ENCODE assay signal across 27 mouse cellular contexts in the genomic region with DNA sequence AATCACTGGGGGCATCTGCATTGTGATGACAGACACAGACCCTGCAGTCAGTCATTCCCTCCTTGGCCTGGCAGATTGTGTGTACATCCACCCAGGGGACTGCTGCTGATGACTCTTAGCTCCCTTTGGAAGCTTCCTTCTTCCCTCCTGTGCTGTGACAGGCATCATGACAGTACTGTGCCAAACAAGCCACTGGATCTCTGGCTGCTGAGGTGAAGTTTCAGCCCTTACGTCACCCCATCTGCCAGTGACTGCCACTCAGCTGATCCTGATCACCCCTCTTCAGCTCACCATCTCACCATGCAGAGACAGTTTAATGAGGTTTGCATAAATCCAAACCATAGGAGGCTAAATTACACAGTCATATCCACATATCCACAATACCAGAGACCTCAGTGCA.
A peak's percentile ranks its signal among the peaks of the same experiment; 100 is the strongest.
DNase-seq lines count a peak whose midpoint lies in the region; ATAC-seq and TF ChIP-seq lines count a peak whose summit lies in the region.
"Had no signal": no experiment of that assay in that cellular context is flagged by ENCODE, and none has a peak within 500 bp of the region (broad histone marks: within the 10 kb centered on the region; RNA-seq: fewer than 3 reads in every experiment).

No protein-coding gene starts in this region.

- ATAC-seq in hindbrain, embryonic 14.5 days (ENCODE audit: low FRiP score) = peak; percentile 40; the same call in 1 of the 2 replicates
- ATAC-seq: liver, embryonic 12.5 days; liver, postnatal 0 days; Patski had no signal

- no peaks in the 10 kb centered on the region for H3K9me3 ChIP-seq in hindbrain, embryonic 14.5 days (ENCODE audit: control insufficient read depth, low read length)
- H3K9me3 ChIP-seq in hindbrain, embryonic 10.5 days = no peaks in the 10 kb centered on the region
- no peaks in the 10 kb centered on the region for H3K9me3 ChIP-seq in limb, embryonic 10.5 days (replicated peaks)
- H3K9me3 ChIP-seq: embryonic facial prominence, embryonic 12.5 days; heart, embryonic 12.5 days; liver, embryonic 12.5 days; neural tube, embryonic 13.5 days had no signal

- no peaks in the 10 kb centered on the region for H3K4me1 ChIP-seq in hindbrain, embryonic 14.5 days (replicated peaks; ENCODE audit: control insufficient read depth, insufficient read depth, low read length)
- no peaks in the 10 kb centered on the region for H3K4me1 ChIP-seq in hindbrain, embryonic 10.5 days (replicated peaks)
- no peaks in the 10 kb centered on the region for H3K4me1 ChIP-seq in limb, embryonic 10.5 days
- H3K4me1 ChIP-seq: embryonic facial prominence, embryonic 12.5 days; heart, embryonic 12.5 days; liver, embryonic 12.5 days; neural tube, embryonic 13.5 days had no signal

- no peak overlapping the region for H3K4me2 ChIP-seq in hindbrain, embryonic 14.5 days (replicated peaks)
- H3K4me2 ChIP-seq: embryonic facial prominence, embryonic 12.5 days; heart, embryonic 12.5 days; liver, embryonic 12.5 days; midbrain, embryonic 11.5 days; neural tube, embryonic 13.5 days had no signal

- H3K4me3 ChIP-seq in hindbrain, embryonic 14.5 days (replicated peaks; ENCODE audit: low read length) = no peak overlapping the region
- no peak overlapping the region for H3K4me3 ChIP-seq in hindbrain, embryonic 10.5 days
- H3K4me3 ChIP-seq in layer of hippocampus, adult 2 months = no peak overlapping the region
- no peak overlapping the region for H3K4me3 ChIP-seq in limb, embryonic 10.5 days
- H3K4me3 ChIP-seq: embryonic facial prominence, embryonic 12.5 days; heart, adult 2 months; heart, embryonic 12.5 days; liver, embryonic 12.5 days; neural tube, embryonic 13.5 days had no signal

- no peaks in the 10 kb centered on the region for H3K27me3 ChIP-seq in hindbrain, embryonic 14.5 days (ENCODE audit: control insufficient read depth, insufficient read depth, low read length)
- H3K27me3 ChIP-seq in hindbrain, embryonic 10.5 days (ENCODE audit: insufficient read depth, poor library complexity, severe bottlenecking) = no peaks in the 10 kb centered on the region
- no peaks in the 10 kb centered on the region for H3K27me3 ChIP-seq in limb, embryonic 10.5 days (ENCODE audit: low read depth, poor library complexity, severe bottlenecking)
- H3K27me3 ChIP-seq: embryonic facial prominence, embryonic 12.5 days; heart, embryonic 12.5 days; liver, embryonic 12.5 days; neural tube, embryonic 13.5 days; Patski had no signal

- no peak overlapping the region for H3K27ac ChIP-seq in hindbrain, embryonic 14.5 days
- H3K27ac ChIP-seq in hindbrain, embryonic 10.5 days = no peak overlapping the region
- H3K27ac ChIP-seq in layer of hippocampus, adult 2 months = peak overlapping the region; percentile 41
- H3K27ac ChIP-seq in limb, embryonic 10.5 days = no peak overlapping the region
- H3K27ac ChIP-seq: embryonic facial prominence, embryonic 12.5 days; heart, adult 2 months; kidney, postnatal 0 days; liver, embryonic 12.5 days; neural tube, embryonic 13.5 days; stomach, postnatal 0 days had no signal

- H3K36me3 ChIP-seq in hindbrain, embryonic 14.5 days (replicated peaks; ENCODE audit: control insufficient read depth, insufficient read depth) = peaks cover 6% of the 10 kb centered on the region; the same call in 1 of the 2 replicates
- H3K36me3 ChIP-seq in hindbrain, embryonic 10.5 days = no peaks in the 10 kb centered on the region
- H3K36me3 ChIP-seq in limb, embryonic 10.5 days = no peaks in the 10 kb centered on the region
- H3K36me3 ChIP-seq: embryonic facial prominence, embryonic 12.5 days; heart, embryonic 12.5 days; liver, embryonic 12.5 days; neural tube, embryonic 13.5 days had no signal

- 76% methylated on average over 1 of the region's 1 CpGs for WGBS in hindbrain, embryonic 14.5 days
- WGBS in hindbrain, embryonic 10.5 days = 65% methylated on average over 1 of the region's 1 CpGs
- 62% methylated on average over 1 of the region's 1 CpGs for WGBS in limb, embryonic 10.5 days

- no peak for TF ChIP-seq CTCF in layer of hippocampus, adult 2 months (conservative IDR thresholded peaks at IDR 0.05)

- no peak overlapping the region for H3K9ac ChIP-seq in hindbrain, embryonic 14.5 days
- H3K9ac ChIP-seq: embryonic facial prominence, embryonic 12.5 days; heart, embryonic 12.5 days; liver, embryonic 12.5 days; liver, postnatal 0 days; neural tube, embryonic 13.5 days had no signal

- DNase-seq in embryo, embryonic 9.5 days (ENCODE audit: extremely low spot score) = peak; percentile 4
- no peak for DNase-seq in embryo, embryonic 11 days
- no peak for DNase-seq in hindbrain, embryonic 14.5 days (ENCODE audit: low spot score)
- no peak for DNase-seq in hindbrain, embryonic 10.5 days (ENCODE audit: low spot score)
- DNase-seq in layer of hippocampus, adult 2 months (ENCODE audit: low spot score in 2 of 2) = no peak
- DNase-seq in layer of hippocampus, adult 11-12 months (ENCODE audit: low spot score) = no peak
- DNase-seq in limb, embryonic 10.5 days (ENCODE audit: low spot score) = no peak
- DNase-seq: adrenal gland, postnatal 10 days; cerebellum, adult 18-20 months; cerebellum, postnatal 25 days; gastrocnemius, postnatal 25 days; heart, adult 2 months; heart, postnatal 4 days; kidney, adult 18-20 months; liver, postnatal 0 days; lung, postnatal 36 days; right cerebral cortex, postnatal 4 days; thymus, adult 18-20 months; thymus, postnatal 25 days had no signal
